Mouse (Mus musculus) layer of hippocampus, adult 8-10 months (tissue): ENCODE results near the gene Cyp3a41a. TPM values are rescaled to one million over a fixed set of nuclear protein-coding genes. Genes with fewer than 3 reads are reported as not detected.
"Not testable (repeated sequence)": the region's sequence is repeated elsewhere in the genome, so short reads cannot be mapped to it uniquely, and the experiment has no call there.

Experiments
- DNase-seq, 2 experiments: peaks; one replicate each; pipeline ENCODE4 v3.0.0; 2022; ENCODE audit warnings: low spot score in 2 of 2
- total RNA-seq, 4 experiments: library from RNA; stranded (reverse); gene quantifications; 2 replicates each; pipeline ENCODE4 v1.2.4; 2022

Cyp3a41a gene
- total RNA-seq, result not detected

GRCm38 (mm10) chr5:145720036-145720435 is at the start of gene Cyp3a41a:
TSS of gene Cyp3a41a (minus strand) at chr5:145720136.
- DNase-seq, result not testable (repeated sequence)

- not testable (repeated sequence) for DNase-seq
Observed at GRCm38 (mm10) chr5:145737512-145737911, 17.6 kb upstream of the Cyp3a41a start.

DNA sequence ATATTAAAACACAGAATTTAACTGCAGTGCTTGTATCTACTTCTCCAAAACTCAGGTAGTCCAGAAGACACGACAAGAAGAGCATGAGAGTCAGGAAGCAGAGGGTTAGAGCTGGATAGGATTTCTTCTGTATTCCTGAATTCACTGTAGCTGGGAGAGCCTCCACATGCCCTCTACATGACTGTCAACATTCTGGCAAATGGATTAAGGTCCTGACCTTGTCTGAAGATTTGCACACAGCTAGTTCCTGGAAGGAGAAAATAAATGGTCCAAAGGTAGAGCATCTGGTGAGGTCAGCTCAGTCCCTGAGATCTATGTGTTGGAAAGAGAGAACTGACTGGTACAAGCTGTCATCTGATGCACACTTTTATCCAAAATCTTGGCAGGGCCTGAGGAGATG is 5.6 kb downstream of the Cyp3a41a start:
- not testable (repeated sequence) for DNase-seq

DNA sequence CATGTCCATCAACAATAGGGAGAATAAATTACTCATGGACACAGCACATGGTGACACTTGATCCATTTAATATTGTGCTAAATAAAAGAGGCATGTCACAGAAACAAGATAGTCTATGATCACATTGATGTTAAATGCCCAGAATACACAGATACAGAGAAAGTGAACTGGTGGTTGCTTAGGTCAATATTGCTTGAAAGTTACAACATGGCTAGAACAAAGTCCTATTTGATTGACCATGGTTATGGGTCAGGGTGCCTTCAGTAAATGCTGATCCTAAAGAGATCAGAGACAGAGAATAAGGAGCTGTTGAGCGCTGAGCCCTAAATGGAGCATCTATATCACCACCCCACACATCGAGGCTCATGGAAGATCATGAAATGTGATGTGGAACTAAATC is 12.6 kb downstream of the Cyp3a41a start:
- DNase-seq, result not testable (repeated sequence)

GRCm38 (mm10) chr5:145662007-145662406 is 57.9 kb downstream of the Cyp3a41a start:
- no peak for DNase-seq

DNA sequence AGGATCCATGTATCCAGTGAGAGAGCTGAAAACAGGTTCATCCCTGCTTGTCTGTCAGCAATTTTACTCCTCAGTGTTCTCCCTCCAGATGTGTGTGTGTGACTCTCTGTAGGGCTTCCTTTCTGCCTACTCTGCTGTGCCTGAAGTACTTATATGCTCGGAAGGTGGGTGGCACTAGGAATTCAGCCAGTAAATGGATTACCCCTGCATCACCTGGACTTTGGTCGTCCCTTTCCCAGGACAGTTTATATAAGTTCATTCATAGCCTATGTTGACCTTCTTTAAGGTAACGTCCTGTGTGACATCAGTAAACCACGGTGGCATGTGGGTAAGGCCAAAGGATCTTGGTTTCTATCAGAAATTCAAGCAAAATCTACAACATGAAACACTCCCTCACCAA is 72.2 kb downstream of the Cyp3a41a start:
- no peak for DNase-seq

Other genes with a start within 250 kb of the Cyp3a41a start
- gene Cyp3a41b, start 135.4 kb downstream of the Cyp3a41a start, total RNA-seq, result not detected
- gene Cyp3a44, start 85.7 kb upstream of the Cyp3a41a start, total RNA-seq, result not detected
- not detected for gene Cyp3a11, start 159.8 kb upstream of the Cyp3a41a start, total RNA-seq